Mouse (Mus musculus) frontal cortex, postnatal 25 days (tissue): Measurements from ENCODE around the gene Gm11111.

Experiments used
- DNase-seq, 2 experiments: peaks; one replicate each; pipeline ENCODE4 v3.0.0; 2022; ENCODE audit warnings: low spot score in 2 of 2

Gene Gm11111

GRCm38 (mm10) chr5:98582051-98582450, 29.6 kb downstream of the Gm11111 start:
- no peak for DNase-seq

- DNase-seq, result no peak
Measured at GRCm38 (mm10) chr5:98585915-98586314, 33.4 kb downstream of the Gm11111 start.
